Mouse (Mus musculus): ENCODE measurements around the gene Vps33b. TPM values are rescaled to one million over a fixed set of nuclear protein-coding genes. Genes with fewer than 3 reads are reported as not detected.

Vps33b gene
- polyA plus RNA-seq, 1 experiment from 2014 or later, result 15.1 TPM

DNA sequence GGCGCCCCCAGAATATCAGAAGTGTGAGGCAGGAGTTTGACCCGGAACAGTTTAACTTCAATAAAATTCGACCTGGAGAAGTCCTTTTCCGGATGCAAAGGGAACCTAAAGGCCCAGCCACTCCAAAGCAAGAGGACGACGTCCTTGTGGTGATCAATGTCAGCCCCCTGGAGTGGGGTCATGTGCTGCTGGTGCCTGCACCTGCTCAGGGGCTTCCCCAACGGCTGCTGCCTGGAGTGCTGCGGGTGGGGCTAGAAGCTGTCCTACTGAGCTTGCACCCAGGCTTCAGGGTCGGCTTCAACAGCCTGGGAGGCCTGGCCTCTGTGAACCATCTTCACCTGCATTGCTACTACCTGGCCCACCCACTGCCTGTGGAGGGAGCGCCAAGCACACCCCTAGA lies 30.9 kb upstream of the Vps33b start:
- WGBS, result 90% methylated on average over 10 of the region's 10 CpGs
- no peak overlapping the region for H3K4me3 ChIP-seq (ENCODE audit: low read depth, low read length)
- no peak for ATAC-seq (ENCODE audit: insufficient read depth, low FRiP score, low TSS enrichment)

DNA sequence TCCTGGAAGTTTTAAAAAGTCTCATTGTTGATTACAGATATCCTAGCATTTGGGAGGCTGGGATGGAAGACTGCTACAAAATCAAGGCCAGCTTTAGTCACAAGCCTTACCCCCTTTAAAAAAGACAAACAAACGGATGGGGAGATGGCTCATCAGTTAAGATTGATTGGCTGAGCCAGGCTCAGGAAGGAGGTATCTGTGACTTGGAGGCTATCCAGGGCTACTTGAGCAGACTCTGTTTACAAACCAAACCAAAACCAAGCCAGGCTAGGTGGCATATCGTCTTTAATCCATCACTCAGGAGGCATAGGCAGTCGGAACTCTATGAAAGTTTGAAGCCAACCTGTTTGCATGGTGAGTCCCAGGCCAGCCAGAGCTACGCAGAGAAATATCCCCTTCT lies 27.8 kb upstream of the Vps33b start:
- WGBS, result 86% methylated on average over 4 of the region's 4 CpGs
- Histone ChIP-seq H3K4me2 (ENCODE audit: low read depth) (no peak overlapping the region), H3K9me3 (ENCODE audit: control insufficient read depth, low read length) (no peaks in the 10 kb centered on the region; the same call in 1 of the 2 replicates), H3K4me1 (ENCODE audit: control insufficient read depth, insufficient read depth, low read length) (no peaks in the 10 kb centered on the region), H3K36me3 (ENCODE audit: control insufficient read depth, insufficient read depth, low read length) (no peaks in the 10 kb centered on the region; the same call in none of the 2 replicates), H3K27ac (ENCODE audit: low read depth, low read length) (no peak overlapping the region), H3K4me3 (ENCODE audit: low read depth, low read length) (no peak overlapping the region), H3K27me3 (ENCODE audit: control insufficient read depth, insufficient read depth, low read length) (no peaks in the 10 kb centered on the region), H3K9ac (ENCODE audit: low read length) (no peak overlapping the region)
- no peak for DNase-seq (ENCODE audit: low spot score)
- no peak for ATAC-seq (ENCODE audit: insufficient read depth, low FRiP score, low TSS enrichment)

More for the DNA sequence above, 30.9 kb upstream of the Vps33b start:
- Histone ChIP-seq H3K4me2 (ENCODE audit: low read depth) (no peak overlapping the region), H3K27ac (ENCODE audit: low read depth, low read length) (no peak overlapping the region), H3K36me3 (ENCODE audit: control insufficient read depth, insufficient read depth, low read length) (no peaks in the 10 kb centered on the region; the same call in none of the 2 replicates), H3K9me3 (ENCODE audit: control insufficient read depth, low read length) (no peaks in the 10 kb centered on the region), H3K4me1 (ENCODE audit: control insufficient read depth, insufficient read depth, low read length) (no peaks in the 10 kb centered on the region), H3K27me3 (ENCODE audit: control insufficient read depth, insufficient read depth, low read length) (no peaks in the 10 kb centered on the region), H3K9ac (ENCODE audit: low read length) (no peak overlapping the region)
- no peak for DNase-seq (ENCODE audit: low spot score)

DNA sequence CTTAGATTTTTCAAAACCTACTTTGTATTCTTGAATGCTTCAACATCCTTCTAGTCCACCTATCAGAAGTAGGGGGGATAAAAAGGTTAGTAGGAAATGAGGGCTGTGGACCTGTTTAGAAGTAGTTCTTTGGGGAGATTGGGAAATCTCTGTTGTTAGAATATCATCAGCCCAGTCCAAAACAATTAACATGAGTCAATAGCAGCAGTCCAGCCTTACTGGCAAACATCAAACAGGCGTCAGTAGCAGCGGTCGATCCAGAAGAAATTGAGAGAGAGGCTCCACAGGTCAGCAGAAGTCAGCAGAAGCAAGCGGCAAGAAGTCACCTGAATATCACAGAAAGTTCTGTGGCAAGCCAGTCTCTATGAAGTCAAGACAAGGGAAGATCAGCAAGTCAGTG lies 24.6 kb upstream of the Vps33b start:
- Histone ChIP-seq H3K4me1 (ENCODE audit: control insufficient read depth, insufficient read depth, low read length) (no peaks in the 10 kb centered on the region), H3K27me3 (ENCODE audit: control insufficient read depth, insufficient read depth, low read length) (no peaks in the 10 kb centered on the region), H3K36me3 (ENCODE audit: control insufficient read depth, insufficient read depth, low read length) (no peaks in the 10 kb centered on the region), H3K4me2 (ENCODE audit: low read depth) (no peak overlapping the region), H3K9ac (ENCODE audit: low read length) (no peak overlapping the region), H3K27ac (ENCODE audit: low read depth, low read length) (no peak overlapping the region), H3K4me3 (ENCODE audit: low read depth, low read length) (no peak overlapping the region), H3K9me3 (ENCODE audit: control insufficient read depth, low read length) (no peaks in the 10 kb centered on the region; the same call in 1 of the 2 replicates)
- DNase-seq (ENCODE audit: low spot score) (no peak), ATAC-seq (ENCODE audit: insufficient read depth, low FRiP score, low TSS enrichment) (no peak)
- WGBS, result 97% methylated on average over 4 of the region's 4 CpGs

DNA sequence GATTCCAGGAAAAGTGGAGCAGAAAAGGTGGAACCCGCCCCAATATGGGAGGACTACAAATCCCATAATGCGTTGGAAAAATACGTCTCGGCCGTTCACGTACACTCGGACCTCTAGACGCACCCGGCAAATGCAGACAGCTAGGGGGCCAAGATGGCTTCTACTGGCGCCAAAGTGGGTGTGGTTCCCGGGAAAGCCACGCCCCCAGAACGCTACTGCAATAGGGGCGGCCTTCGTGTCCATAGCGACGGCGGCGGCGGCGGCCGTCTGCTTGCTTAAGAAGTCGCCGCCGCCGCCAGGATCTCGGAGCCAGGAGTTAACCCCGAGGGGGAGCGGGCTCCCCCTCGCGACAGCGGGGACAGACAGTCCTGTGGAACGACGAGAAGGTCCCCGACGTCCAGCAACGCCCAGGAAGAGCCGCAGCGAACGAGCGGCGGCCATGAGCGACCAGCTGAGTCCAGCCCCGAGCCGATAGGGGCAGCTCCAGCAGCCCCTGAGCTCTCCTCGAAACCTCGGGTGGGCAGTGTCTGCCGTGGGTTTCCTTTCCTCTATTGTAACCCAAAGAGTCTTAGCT lies 23.2 kb upstream of the Vps33b start, which contains the start of gene Ttll13:
Ttll13 (plus strand) TSS at position 229 of the 574 bp plus-strand sequence.
- Histone ChIP-seq H3K9ac (ENCODE audit: low read length) (peak within 1 kb of the TSS; percentile 41), H3K27me3 (ENCODE audit: control insufficient read depth, insufficient read depth, low read length) (no peaks in the 10 kb centered on the region), H3K27ac (ENCODE audit: low read depth, low read length) (peak within 1 kb of the TSS; percentile 28; the same call in 1 of the 2 replicates), H3K4me3 (ENCODE audit: low read depth, low read length) (peak within 1 kb of the TSS; percentile 46), H3K9me3 (ENCODE audit: control insufficient read depth, low read length) (no peaks in the 10 kb centered on the region; the same call in 1 of the 2 replicates), H3K4me1 (ENCODE audit: control insufficient read depth, insufficient read depth, low read length) (no peaks in the 10 kb centered on the region), H3K36me3 (ENCODE audit: control insufficient read depth, insufficient read depth, low read length) (no peaks in the 10 kb centered on the region), H3K4me2 (ENCODE audit: low read depth) (peak within 1 kb of the TSS; percentile 32)
- DNase-seq (ENCODE audit: low spot score) (peak; percentile 98), ATAC-seq (ENCODE audit: insufficient read depth, low FRiP score, low TSS enrichment) (peak; percentile 94)
- WGBS, result 0% methylated on average over 48 of the region's 48 CpGs

DNA sequence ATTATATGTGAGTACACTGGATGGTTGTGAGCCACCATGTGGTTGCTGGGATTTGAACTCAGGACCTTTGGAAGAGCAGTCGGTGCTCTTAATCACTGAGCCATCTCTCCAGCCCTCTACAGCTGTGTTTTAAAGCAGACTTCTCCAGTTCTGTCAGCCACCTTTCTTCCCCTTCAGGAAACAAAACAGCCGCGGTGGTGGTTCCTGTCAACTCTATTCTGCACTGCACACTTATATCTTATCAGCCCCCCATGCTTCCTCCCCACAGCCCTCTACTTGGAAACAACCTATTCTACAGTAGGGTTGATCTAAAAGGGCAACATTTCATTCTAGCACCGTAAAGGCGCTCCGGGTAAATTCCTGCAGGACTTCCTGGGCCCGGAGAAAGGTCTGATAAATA lies 22.6 kb upstream of the Vps33b start:
- H3K27me3 ChIP-seq (ENCODE audit: control insufficient read depth, insufficient read depth, low read length), result no peaks in the 10 kb centered on the region
- no peaks in the 10 kb centered on the region for H3K4me1 ChIP-seq (ENCODE audit: control insufficient read depth, insufficient read depth, low read length)
- H3K4me3 ChIP-seq (ENCODE audit: low read depth, low read length), result peak overlapping the region; percentile 46
- 66% methylated on average over 7 of the region's 7 CpGs for WGBS
- no peak for DNase-seq (ENCODE audit: low spot score)
- H3K9me3 ChIP-seq (ENCODE audit: control insufficient read depth, low read length), result no peaks in the 10 kb centered on the region; the same call in 1 of the 2 replicates
- H3K36me3 ChIP-seq (ENCODE audit: control insufficient read depth, insufficient read depth, low read length), result no peaks in the 10 kb centered on the region
- H3K4me2 ChIP-seq (ENCODE audit: low read depth), result peak overlapping the region; percentile 32
- no peak for ATAC-seq (ENCODE audit: insufficient read depth, low FRiP score, low TSS enrichment)
- H3K27ac ChIP-seq (ENCODE audit: low read depth, low read length), result no peak overlapping the region
- peak overlapping the region; percentile 41; the same call in 1 of the 2 replicates for H3K9ac ChIP-seq (ENCODE audit: low read length)

DNA sequence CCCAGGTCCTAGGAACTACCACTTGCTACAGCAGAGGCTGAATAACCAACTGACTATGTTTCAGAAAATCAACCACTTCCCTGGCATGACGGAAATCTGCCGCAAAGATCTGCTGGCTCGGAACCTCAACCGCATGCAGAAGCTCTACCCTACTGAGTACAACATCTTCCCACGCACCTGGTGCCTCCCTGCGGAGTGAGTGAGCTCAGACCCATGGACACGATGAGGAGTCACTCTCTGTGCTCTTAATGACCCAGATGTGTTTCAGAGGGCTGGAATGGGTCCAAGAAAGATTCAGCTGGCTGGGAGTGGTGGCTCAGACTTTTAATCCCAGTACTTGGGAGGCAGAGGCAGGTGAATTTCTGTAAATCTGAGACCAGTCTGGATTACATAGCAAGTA lies 17.0 kb upstream of the Vps33b start:
- no peak overlapping the region for H3K9ac ChIP-seq (ENCODE audit: low read length)
- no peaks in the 10 kb centered on the region; the same call in 1 of the 2 replicates for H3K27me3 ChIP-seq (ENCODE audit: control insufficient read depth, insufficient read depth, low read length)
- H3K4me3 ChIP-seq (ENCODE audit: low read depth, low read length), result no peak overlapping the region
- no peak for DNase-seq (ENCODE audit: low spot score)
- H3K36me3 ChIP-seq (ENCODE audit: control insufficient read depth, insufficient read depth, low read length), result no peaks in the 10 kb centered on the region
- H3K4me1 ChIP-seq (ENCODE audit: control insufficient read depth, insufficient read depth, low read length), result no peaks in the 10 kb centered on the region
- H3K27ac ChIP-seq (ENCODE audit: low read depth, low read length), result no peak overlapping the region
- no peak for ATAC-seq (ENCODE audit: insufficient read depth, low FRiP score, low TSS enrichment)
- no peaks in the 10 kb centered on the region for H3K9me3 ChIP-seq (ENCODE audit: control insufficient read depth, low read length)
- no peak overlapping the region for H3K4me2 ChIP-seq (ENCODE audit: low read depth)
- WGBS, result 84% methylated on average over 7 of the region's 7 CpGs

DNA sequence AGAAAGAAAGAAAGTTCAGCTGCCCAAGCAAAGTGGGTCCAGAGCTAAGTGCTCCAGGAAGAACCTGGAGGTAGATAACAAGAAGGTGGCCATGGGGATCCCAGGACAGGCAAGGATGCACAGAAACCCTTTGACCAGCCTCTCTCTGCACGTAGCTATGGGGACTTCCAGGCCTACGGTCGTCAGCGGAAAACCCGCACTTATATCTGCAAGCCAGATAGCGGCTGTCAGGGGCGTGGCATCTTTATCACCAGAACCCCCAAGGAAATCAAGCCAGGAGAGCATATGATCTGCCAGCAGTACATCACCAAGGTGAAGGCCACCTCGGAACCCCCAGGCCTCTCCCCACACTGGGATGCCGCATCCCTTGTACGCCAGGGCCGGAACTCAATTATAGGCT lies 16.6 kb upstream of the Vps33b start:
- Histone ChIP-seq H3K4me1 (ENCODE audit: control insufficient read depth, insufficient read depth, low read length) (no peaks in the 10 kb centered on the region), H3K4me2 (ENCODE audit: low read depth) (no peak overlapping the region), H3K27ac (ENCODE audit: low read depth, low read length) (no peak overlapping the region), H3K9me3 (ENCODE audit: control insufficient read depth, low read length) (no peaks in the 10 kb centered on the region), H3K9ac (ENCODE audit: low read length) (no peak overlapping the region), H3K4me3 (ENCODE audit: low read depth, low read length) (no peak overlapping the region), H3K36me3 (ENCODE audit: control insufficient read depth, insufficient read depth, low read length) (no peaks in the 10 kb centered on the region), H3K27me3 (ENCODE audit: control insufficient read depth, insufficient read depth, low read length) (no peaks in the 10 kb centered on the region; the same call in 1 of the 2 replicates)
- no peak for DNase-seq (ENCODE audit: low spot score)
- 86% methylated on average over 11 of the region's 11 CpGs for WGBS
- no peak for ATAC-seq (ENCODE audit: insufficient read depth, low FRiP score, low TSS enrichment)

DNA sequence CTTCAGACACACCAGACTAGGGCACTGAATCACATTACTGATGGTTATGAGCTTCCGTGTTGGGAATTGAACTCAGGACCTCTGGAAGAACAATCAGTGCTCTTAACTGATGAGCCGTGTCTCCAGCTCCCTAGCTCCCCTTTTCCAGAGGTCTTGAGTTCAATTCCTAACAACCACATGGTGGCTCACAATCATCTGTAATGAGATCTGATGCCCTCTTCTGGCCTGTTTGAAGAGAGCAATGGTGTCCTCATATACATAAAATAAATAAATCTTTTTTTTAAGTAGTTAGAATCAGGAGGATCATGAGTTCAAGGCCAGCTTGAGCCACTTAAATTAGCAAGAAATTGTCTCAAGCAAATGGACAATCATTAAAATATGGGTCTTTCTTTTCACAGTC lies 13.5 kb upstream of the Vps33b start:
- no peaks in the 10 kb centered on the region for H3K9me3 ChIP-seq (ENCODE audit: control insufficient read depth, low read length)
- no peaks in the 10 kb centered on the region for H3K36me3 ChIP-seq (ENCODE audit: control insufficient read depth, insufficient read depth, low read length)
- DNase-seq (ENCODE audit: low spot score) (no peak), ATAC-seq (ENCODE audit: insufficient read depth, low FRiP score, low TSS enrichment) (no peak)
- H3K4me3 ChIP-seq (ENCODE audit: low read depth, low read length), result no peak overlapping the region
- H3K9ac ChIP-seq (ENCODE audit: low read length), result no peak overlapping the region
- no peaks in the 10 kb centered on the region for H3K4me1 ChIP-seq (ENCODE audit: control insufficient read depth, insufficient read depth, low read length)
- H3K27me3 ChIP-seq (ENCODE audit: control insufficient read depth, insufficient read depth, low read length), result no peaks in the 10 kb centered on the region; the same call in 1 of the 2 replicates
- WGBS, result 81% methylated on average over 2 of the region's 2 CpGs
- H3K4me2 ChIP-seq (ENCODE audit: low read depth), result no peak overlapping the region
- H3K27ac ChIP-seq (ENCODE audit: low read depth, low read length), result no peak overlapping the region

DNA sequence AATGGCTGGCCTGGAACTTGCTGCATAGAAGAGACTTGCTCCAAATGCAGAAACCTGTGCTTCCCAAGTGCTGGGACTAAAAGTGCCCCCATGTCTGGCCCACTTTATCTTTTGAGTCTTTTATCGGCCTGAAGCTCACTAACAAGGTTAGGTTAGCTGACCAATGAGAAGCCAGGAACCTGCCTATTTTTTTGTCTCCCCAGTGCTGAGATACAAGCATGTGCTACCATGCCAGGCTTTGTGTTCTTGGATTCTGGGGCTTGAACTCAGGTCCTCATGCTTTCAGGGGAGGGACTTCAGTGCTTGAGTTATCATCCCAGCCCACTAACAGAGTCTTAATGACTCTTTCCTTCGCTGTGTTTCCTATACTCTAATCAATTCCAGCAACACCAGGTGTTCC lies 11.7 kb upstream of the Vps33b start:
- DNase-seq (ENCODE audit: low spot score) (no peak), ATAC-seq (ENCODE audit: insufficient read depth, low FRiP score, low TSS enrichment) (no peak)
- no peak overlapping the region for H3K4me3 ChIP-seq (ENCODE audit: low read depth, low read length)
- no peak overlapping the region for H3K4me2 ChIP-seq (ENCODE audit: low read depth)
- H3K9me3 ChIP-seq (ENCODE audit: control insufficient read depth, low read length), result no peaks in the 10 kb centered on the region
- no peaks in the 10 kb centered on the region for H3K36me3 ChIP-seq (ENCODE audit: control insufficient read depth, insufficient read depth, low read length)
- no peak overlapping the region for H3K27ac ChIP-seq (ENCODE audit: low read depth, low read length)
- H3K4me1 ChIP-seq (ENCODE audit: control insufficient read depth, insufficient read depth, low read length), result peaks cover 7% of the 10 kb centered on the region
- no peak overlapping the region for H3K9ac ChIP-seq (ENCODE audit: low read length)
- no peaks in the 10 kb centered on the region; the same call in 1 of the 2 replicates for H3K27me3 ChIP-seq (ENCODE audit: control insufficient read depth, insufficient read depth, low read length)
- WGBS, result 69% methylated on average over 2 of the region's 2 CpGs

Data from neural tube, embryonic 11.5 days (tissue).